Mouse (Mus musculus) left cerebral cortex, postnatal 10 days (tissue): Measurements from ENCODE around the gene Zbtb20. TPM values are rescaled to one million over a fixed set of nuclear protein-coding genes. Genes with fewer than 3 reads are reported as not detected.
"Not testable (repeated sequence)": the region's sequence is repeated elsewhere in the genome, so short reads cannot be mapped to it uniquely, and the experiment has no call there.

Experiments
- DNase-seq, 2 experiments: peaks; one replicate each; pipeline ENCODE4 v3.0.0; 2021 to 2022; ENCODE audit warnings: low spot score in 2 of 2, mixed read lengths in 1 of 2; ENCODE audit errors: extremely low spot score in 1 of 2
- intact Hi-C: fragments of 180-260 bp; cut with DNase I; formaldehyde crosslinking; loops from one replicate; pipeline ENCODE4 v1.15.1; 2025
- total RNA-seq, 2 experiments: library from RNA; stranded (reverse); gene quantifications; 2 replicates each; pipeline ENCODE4 v1.2.3; 2021

The Zbtb20 gene
- total RNA-seq, 2 experiments from 2014 or later, result 41.7 to 50.4 TPM

DNA sequence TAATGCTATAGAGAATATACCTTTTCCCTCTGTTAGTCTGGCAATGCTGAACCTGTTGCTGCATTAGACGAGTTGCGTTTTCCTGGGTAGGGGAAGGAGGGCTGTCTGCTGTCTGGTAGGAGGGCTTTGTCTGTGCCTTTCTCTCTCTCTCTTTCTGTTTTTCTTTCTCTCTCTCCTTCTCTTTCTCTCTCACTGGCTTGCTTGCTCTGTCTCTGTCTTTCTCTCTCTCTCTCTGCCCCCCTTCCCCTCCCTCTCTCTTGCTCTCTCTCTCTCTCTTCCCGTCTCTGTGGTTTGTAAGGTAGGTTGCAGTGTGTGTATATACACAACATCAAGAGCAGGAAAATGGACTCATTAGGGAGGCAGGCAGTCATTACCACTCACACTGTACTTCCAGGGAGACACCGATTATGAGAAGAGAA, 31.6 kb downstream of the Zbtb20 start:
- no peak for DNase-seq
- intact Hi-C loops, result no loop called here

DNA sequence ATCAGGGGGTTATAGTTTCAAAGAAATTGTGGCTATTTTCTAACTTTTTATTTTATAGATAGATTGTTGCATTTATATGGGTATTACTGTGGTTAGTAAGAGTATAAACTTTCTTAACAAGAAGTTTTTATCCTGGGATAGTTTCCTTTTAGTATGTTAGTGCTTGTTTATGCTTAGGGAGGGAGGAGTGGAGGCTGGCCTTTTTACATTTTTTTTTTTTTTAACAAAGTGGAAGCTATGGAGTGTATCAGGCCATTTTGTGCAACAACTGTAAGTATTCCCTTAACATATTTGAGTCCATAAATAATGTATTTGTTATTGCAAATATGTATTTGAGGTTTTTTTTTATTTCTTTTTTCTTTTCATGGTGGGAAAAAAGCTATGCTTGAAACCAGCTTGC, 32.7 kb downstream of the Zbtb20 start:
- intact Hi-C loops, result no loop called here

DNA sequence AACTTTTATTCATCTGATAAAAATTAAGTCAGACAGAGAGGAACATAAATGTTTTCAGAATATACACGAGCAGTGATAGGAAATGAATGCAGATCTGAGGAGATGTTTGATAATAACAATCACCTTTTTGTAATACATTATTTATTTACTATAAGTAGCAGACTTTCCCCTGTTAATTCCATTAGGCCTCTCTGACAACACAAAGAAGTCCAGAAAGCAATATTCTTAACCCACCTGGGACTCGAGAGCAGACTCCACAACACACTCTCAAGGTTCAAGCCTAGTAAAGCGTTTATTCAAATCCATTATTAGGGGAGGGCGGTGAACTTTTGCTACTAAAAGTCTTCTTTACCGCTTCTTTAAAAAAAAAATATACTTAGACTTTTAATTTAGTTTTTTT, 33.2 kb downstream of the Zbtb20 start:
- no peak for DNase-seq
- intact Hi-C loops, result no loop called here

More for the DNA sequence above, 32.7 kb downstream of the Zbtb20 start:
- DNase-seq, result no peak

DNA sequence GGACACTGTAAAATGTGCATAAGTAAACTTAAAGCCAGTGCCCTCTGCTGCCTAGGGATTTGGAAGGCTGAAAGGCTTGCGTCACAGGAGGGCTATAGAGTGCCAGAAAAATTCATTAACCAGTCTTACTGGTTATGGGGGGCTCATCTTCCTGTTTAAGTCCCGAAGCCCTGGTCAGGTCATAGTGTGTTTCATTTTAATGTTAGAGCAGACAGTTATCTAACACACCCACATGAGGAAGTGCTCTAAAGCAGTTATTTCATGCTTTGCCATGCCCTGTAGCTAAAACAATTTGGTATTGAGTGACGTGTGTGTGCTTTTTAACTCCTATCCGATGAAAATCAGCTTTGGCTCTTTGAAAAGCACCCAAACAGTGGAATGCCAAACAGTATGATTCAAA, 34.3 kb downstream of the Zbtb20 start:
- intact Hi-C loops, result loop anchor here (5.0 kb wide), 2 partner anchors 73 to 723 kb away; no protein-coding TSS in a partner anchor
- no peak for DNase-seq

DNA sequence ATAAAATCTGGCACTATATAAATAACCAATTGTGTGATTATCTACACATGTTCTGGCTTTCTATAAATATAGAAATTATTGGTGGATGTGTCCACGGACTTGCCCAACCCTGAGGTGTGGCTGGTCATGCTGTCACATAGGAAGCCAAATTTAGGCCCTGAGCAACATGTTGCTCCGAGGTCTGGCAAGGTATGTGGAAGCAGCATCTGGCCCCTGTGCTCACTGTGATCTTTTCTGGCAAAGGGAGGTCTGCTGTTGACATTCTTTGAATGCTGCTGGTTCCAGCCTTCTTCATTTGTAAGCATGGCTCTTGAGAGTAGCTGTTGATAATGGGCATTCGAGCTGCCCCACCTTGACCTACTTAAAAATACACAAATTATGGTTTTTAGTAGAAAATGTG, 35.0 kb downstream of the Zbtb20 start:
- intact Hi-C loops, result loop anchor here (5.0 kb wide), 2 partner anchors 73 to 723 kb away; no protein-coding TSS in a partner anchor

DNA sequence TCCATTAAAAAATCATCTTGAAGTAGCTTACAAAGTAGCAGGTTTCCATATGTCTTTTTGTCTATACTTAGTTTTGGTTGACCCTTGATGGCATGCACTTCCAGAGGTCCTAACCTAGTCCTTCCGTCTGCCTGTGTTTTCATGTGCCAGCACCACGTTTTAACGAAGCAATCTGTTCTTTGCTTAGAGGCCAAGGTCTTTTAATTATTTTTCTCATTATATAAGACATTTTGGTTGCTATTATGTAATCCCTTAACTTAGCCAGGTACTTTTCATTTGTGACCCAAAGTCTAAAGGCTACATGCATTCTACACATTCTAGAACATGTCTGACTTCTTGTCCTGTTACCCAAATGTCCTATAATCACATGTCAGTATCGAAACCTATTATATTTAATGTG, 35.6 kb downstream of the Zbtb20 start:
- intact Hi-C loops, result loop anchor here (5.0 kb wide), 2 partner anchors 74 to 724 kb away; no protein-coding TSS in a partner anchor
- no peak for DNase-seq

More for the DNA sequence above, 35.0 kb downstream of the Zbtb20 start:
- DNase-seq, result no peak

DNA sequence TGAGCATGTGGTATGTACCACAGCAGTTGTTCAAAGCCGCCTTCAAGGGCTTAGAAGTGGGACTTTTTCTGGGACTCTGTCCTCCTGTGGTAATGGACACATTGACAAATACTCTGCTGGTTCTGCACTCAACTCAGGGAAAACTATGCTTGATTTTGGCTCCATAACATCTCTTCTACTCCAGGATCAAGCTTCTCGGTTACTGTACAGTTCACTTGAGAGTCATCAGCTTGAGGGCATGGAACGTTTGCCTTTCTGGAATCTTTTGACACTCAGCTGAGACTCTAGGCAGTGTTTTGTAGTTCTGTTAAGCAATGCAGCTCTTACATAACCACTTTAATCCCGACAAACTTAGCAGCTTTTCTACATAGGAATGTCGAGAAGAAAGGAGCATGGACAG, 36.1 kb downstream of the Zbtb20 start:
- intact Hi-C loops, result loop anchor here (5.0 kb wide), 2 partner anchors 75 to 725 kb away; no protein-coding TSS in a partner anchor
- no peak for DNase-seq

DNA sequence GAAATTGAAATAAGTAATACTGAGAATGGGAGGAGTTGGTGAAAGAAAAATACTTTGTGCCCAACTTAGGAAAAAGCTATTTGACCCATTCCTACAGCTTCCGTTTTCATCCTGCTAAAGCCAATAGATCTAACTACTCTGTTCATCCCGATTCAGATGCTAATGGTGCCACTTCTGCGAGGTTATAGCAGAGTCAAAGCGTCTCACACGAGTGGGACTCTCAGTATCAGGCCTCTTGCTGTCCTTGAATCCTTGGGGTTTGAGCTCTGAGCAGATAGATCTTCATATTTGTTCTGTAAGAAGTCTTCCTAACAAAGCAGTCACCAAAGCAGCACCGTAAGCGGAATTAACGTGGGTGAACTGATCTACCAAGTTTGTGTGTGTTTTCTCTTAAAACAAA, 37.6 kb downstream of the Zbtb20 start:
- intact Hi-C loops, result loop anchor here (5.0 kb wide), 2 partner anchors 76 to 726 kb away; no protein-coding TSS in a partner anchor
- DNase-seq, result no peak

DNA sequence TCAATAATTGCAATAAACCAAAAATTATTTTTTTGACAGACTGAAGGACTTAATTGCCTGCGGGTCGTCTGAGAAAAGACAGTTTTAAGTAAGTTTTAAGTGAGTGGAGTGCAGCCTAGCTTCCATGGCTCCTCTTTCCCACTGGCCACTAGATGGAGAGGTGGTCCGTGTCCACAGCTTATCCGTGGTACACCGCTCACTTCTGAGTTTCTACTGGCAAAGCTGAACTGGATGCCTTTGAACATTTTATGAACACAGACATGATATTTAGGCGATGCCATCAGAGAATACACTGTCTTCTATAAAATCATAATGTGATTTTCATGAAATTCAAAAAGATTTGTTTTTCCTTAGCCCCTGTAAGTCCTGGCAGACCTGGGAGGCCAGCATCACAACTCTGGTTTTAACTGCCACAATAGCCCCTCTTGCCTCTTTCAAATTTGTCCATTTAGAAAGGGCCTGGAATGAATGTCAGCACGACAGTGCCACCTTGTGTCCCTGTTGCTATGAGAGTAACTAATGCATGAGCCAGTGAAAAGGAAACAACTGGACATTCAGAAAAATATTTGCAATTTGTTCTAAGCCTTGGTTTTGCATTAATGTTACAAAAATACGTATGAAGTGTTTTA, 38.9 kb downstream of the Zbtb20 start:
- DNase-seq, result peak; percentile 56 to 57
- intact Hi-C loops, result loop anchor here (5.0 kb wide), 2 partner anchors 77 to 727 kb away; no protein-coding TSS in a partner anchor

DNA sequence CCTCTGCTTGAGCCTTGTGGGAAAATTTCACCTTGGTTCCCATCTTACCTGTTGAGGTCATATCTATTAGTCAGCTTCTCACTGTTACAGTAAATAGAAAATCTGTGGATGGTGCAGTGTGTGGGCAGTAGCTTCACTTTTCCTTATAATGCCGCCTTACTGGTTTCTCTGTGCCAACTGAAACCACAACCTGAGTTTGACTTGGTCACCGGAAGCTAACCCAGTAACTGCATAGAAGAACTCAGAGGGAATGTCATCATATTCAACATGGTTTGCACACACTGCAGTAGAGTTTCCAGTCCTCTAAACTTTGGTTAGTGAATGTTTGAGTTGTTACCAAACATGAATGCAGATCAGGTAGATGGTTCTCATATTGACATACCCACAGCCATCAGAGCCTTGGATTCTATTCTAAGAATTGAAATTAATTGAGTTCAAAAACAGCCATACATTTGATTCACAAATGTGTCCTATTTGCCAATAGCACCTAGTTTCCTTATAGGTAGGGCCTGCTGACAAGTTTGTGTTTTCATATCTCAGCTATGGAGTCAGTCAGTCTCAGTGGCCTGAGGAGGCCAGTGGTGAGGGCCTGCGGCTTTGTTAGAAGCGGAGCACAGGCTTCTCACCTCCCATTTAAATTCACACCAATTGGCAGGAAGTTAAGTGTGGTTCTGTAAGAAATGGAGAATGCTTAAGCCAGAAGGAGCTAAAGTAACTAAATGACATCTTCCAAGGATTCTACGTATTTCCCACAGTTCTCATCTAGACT, 44.5 kb downstream of the Zbtb20 start:
- no peak for DNase-seq
- intact Hi-C loops, result no loop called here

DNA sequence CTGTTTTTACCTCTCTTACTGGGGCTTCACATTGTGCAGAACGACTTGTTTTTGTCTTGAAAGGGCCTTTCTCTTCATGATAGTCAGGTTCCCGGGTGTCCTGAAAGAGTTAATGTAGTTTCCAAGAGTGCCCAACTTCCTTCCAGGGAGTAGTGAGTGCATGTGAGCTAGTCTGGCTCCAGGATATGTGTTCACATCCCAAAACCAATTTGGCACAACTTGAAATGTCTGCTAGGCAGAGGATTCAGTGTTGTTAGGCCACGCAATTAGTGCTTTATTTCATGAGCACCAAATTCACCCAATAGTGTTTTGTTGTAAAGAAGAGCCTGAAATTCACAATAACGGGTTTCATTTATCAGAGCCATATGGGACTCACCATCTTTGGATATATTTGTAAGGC, 45.8 kb downstream of the Zbtb20 start:
- intact Hi-C loops, result no loop called here
- DNase-seq, result no peak

DNA sequence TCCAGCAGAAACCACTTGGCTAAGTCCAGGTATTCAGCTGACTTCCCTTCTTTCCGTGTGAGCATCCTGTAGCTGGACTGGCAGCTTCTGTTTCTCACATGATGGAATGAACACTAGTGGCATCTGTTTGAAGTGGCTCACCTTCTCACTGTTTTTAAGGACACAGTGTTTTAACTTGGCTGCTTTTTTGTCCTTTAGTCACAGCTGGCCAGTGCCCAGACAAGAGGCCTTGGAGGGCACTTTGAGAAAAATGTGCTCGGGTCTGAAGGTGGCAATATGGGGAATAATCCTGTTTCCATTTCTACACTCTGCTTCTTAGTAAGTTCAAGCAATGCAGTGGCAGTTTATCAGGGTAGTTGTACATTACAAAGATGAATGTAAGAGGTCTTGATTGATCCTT, 62.5 kb downstream of the Zbtb20 start:
- no peak for DNase-seq
- intact Hi-C loops, result no loop called here

DNA sequence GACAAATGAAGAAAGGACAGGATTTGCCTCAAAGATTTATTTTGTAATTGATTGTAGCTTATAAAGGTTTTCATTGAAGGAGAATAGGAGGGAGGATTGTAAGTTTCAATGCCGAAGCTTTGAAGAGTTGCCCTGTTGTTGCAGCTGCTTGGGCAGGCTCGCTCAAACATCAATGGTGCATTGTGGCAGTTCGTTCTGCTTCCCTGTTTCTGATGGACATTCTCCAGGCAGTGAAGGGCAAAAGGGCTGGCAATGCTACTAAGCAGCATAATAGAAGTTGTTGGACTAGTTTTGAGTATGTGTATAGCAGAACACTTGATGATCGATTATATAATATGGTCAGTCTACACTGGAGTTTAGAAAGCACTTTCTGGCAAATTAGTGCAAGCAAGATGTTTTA, 71.3 kb downstream of the Zbtb20 start:
- intact Hi-C loops, result no loop called here
- peak; percentile 20 to 27 for DNase-seq

DNA sequence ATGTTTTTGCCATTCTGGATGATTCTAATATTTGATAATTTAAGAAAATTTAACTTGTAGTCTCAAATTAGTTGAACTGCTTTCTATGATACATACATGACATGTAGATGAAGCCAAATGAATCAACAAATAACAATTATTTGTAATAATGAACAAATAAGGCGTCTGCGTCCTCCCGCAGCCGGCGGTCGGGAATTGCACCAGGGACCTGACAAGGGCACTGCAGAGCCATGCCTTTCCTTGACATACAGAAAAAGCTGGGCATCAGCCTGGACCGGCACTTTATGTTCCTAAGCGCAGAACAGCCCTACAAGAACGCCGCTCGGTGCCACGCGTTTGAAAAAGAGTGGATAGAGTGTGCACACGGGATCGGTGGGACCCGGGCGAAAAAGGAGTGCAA, 79.7 kb downstream of the Zbtb20 start:
- intact Hi-C loops, DNase-seq: not testable (repeated sequence)

DNA sequence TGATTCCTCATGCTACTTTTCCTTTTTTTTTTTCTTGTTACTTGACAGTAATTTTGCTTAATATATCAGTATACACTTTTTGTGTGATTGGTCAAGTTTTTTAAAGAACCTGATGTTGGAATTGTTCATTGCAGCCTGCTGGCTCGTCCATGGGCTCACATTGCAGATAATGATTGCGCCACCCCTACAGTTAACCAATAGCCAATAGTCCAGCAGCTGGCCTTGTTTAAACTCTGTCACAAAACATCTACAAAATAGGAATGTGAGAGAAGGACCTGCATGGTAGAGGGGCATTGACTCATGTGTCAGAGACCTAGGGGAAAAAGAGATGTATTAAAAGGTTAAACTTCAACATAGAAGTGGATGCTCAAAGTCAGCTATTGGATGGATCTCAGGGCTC, 97.2 kb downstream of the Zbtb20 start:
- no peak for DNase-seq
- intact Hi-C loops, result no loop called here

DNA sequence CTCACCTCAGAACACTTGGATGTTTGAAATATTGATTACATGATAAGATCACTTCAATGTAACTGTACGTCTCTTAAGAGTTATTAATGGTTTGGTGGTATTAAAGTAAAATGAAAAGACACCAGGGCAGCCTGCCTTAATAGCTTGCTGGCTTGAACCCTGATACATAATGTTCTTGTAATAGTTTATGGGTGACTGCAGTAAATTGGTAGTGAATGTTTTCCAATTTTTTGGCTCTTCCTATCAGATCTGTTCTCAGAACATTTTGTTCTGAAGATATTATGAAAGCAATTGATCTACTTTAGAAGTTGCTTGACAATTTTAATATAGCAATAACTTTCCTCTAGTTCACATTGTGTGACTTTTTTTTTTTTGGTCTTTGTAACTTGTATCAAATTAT, 123.2 kb downstream of the Zbtb20 start:
- intact Hi-C loops, result no loop called here

DNA sequence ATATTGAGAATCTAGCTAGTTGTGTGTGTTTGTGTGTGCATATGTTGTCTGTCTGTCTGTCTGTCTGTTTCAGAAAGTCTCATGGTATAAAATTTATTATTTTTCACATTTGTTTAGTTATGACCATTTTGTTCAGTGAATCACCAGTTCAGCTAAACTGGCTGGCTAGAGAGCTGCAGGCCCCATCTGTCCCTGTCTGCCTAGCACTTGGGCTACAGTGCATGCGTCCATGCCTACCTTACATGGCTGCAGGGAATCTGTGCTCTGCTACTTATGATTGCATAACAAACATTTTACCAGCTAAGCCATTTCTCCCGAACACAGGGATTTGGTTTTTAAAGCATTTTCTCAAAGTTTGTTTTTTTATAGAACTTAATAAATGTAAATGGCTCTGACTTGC, 150.7 kb downstream of the Zbtb20 start:
- intact Hi-C loops, result no loop called here

More for the DNA sequence above, 123.2 kb downstream of the Zbtb20 start:
- DNase-seq, result no peak

DNA sequence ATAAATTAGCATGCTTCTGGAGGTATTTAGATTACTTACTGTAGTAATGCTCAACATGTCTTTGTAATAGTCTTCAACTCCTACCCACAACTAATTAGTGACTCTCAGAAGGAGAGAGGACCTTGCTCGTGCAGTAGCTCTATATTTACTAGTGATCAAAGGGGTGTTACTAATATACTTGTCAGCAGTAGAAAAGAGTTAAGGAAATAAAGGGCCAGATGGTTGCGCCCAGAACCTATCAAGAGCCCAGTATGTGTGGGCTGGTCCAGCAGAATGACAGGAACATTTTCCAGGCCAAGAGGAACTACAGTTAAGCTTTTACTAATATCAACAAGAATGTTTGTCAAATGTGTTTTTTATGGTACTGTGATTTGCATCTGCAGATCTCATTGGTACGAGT, 153.6 kb downstream of the Zbtb20 start:
- intact Hi-C loops, result no loop called here
- no peak for DNase-seq

More for the DNA sequence above, 150.7 kb downstream of the Zbtb20 start:
- no peak for DNase-seq

DNA sequence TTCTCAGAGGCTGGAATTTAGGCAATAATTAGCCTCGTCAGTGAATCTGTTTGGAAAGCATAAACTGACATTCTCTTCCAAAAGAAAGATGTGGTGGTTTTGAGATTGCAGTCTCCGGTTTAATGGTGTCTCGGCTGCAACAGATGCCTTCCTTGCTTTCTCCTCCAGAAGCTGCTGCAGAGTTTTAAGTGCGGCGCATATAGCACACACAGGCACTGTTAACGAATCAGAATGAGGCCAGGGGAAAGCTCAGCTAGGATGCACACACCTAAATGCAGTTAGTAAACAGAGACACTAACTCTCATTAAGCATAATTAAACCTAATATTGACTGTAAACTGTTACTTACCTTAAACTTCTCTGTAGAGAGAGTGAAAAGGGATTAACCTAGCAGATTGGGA, 160.0 kb downstream of the Zbtb20 start:
- intact Hi-C loops, result no loop called here

DNA sequence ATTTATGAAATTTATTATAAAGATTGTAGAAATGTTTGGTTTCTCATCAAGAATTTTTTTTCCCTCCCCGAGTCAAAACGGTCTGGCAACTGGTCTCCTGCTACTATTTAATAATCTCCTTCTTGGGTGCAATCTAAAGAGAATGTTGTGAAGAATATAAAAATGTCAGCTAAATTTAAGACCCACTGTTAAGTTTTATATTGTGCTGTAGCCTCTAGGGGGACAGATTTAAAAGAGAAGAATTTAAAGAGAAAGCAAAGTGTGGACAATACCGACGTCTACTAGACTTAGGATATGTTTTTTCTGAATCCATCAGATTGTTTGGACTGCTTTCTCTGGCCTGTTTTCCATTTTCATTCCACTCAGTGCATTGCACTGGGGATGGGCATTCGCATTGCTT, 160.8 kb downstream of the Zbtb20 start:
- intact Hi-C loops, result no loop called here
- DNase-seq, result no peak

More for the DNA sequence above, 160.0 kb downstream of the Zbtb20 start:
- no peak for DNase-seq
